Mouse (Mus musculus): ENCODE results near the gene Mettl26. TPM values are rescaled to one million over a fixed set of nuclear protein-coding genes. Genes with fewer than 3 reads are reported as not detected.

Gene Mettl26
- polyA plus RNA-seq, 1 experiment from 2014 or later = 64.1 TPM

DNA sequence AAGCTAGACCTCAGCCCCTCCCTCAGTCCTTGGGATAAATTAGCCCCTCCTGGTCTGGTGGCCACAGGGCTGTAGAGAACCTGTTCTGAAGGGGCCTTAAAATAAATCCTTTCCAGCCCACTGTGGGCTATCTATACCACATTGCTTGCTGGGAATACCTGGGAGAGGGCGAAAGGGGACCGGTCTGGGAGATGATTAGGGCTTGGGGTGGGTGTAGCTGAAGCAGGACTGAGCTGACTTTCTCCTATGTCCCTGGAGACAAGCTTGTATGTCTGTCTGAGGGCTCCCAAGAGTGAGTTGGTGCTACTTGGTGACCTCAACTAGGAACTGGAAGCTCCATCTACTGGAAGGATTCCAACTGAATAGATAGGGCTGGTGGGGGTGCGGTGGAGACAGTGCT is 2.2 kb downstream of the Mettl26 start:
- Histone ChIP-seq H3K27ac (ENCODE audit: low read depth) (no peak overlapping the region), H3K4me1 (replicated peaks; ENCODE audit: control insufficient read depth, insufficient read depth, low read length) (peaks cover 18% of the 10 kb centered on the region), H3K27me3 (replicated peaks; ENCODE audit: control insufficient read depth, insufficient read depth, low read length) (no peaks in the 10 kb centered on the region), H3K9ac (ENCODE audit: low read length) (no peak overlapping the region), H3K9me3 (ENCODE audit: control insufficient read depth, low read length) (no peaks in the 10 kb centered on the region), H3K4me3 (ENCODE audit: low read depth, low read length) (no peak overlapping the region), H3K4me2 (ENCODE audit: low read length) (no peak overlapping the region), H3K36me3 (ENCODE audit: control insufficient read depth, insufficient read depth, low read length) (peaks cover 24% of the 10 kb centered on the region)
- ATAC-seq (replicated peaks; ENCODE audit: low FRiP score, low TSS enrichment, low read depth) = no peak
- WGBS = 91% methylated on average over 3 of the region's 3 CpGs
- no peak for DNase-seq (ENCODE audit: low spot score)

DNA sequence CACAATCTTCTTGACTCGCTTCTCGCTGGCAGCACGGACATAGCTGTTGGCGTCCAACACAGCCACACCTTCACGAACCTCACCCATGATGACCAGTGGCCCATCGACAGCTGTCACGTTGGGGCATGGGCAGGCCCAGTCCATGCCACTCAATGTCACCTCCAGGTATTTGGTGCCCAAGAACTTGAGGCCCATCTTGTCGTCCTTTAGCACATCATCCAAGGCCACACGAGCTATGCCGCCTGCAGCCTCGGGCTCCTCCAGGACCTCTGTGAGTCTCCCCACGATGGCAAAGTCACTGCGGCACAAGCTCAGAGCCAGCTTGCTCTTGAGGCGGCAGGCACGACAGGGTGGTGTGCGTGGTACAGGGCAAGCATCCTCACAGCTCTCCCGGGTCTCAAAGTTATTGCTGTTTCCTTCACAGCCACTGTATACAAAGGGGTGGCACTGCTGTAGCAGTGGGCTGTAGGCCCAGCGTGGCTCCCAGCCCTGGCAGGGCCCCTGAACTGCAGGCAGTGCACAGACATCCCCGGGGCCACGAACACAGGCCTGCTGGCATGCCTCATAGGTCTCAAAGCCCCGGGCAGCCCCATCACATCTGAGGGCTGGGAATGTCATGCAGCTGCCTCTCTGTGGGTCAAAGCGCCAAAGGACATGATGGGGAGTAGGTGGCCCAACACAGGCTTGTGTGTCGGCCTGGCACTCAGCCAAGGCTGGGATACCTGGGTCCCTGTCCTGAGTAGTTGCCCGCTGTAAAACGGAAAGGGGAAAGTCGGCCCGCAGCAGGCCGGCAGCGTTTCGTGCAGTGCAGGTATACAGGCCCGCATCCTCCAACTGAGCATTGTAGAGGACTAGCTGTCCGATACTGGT is 3.1 kb downstream of the Mettl26 start:
- H3K27me3 ChIP-seq (replicated peaks; ENCODE audit: control insufficient read depth, insufficient read depth, low read length) = no peaks in the 10 kb centered on the region
- no peak overlapping the region for H3K4me3 ChIP-seq (ENCODE audit: low read depth, low read length)
- WGBS = 94% methylated on average over 32 of the region's 32 CpGs
- DNase-seq (ENCODE audit: low spot score) (no peak), ATAC-seq (replicated peaks; ENCODE audit: low FRiP score, low TSS enrichment, low read depth) (no peak)
- H3K9ac ChIP-seq (ENCODE audit: low read length) = no peak overlapping the region
- no peak overlapping the region for H3K27ac ChIP-seq (ENCODE audit: low read depth)
- H3K36me3 ChIP-seq (ENCODE audit: control insufficient read depth, insufficient read depth, low read length) = peaks cover 33% of the 10 kb centered on the region
- H3K9me3 ChIP-seq (ENCODE audit: control insufficient read depth, low read length) = no peaks in the 10 kb centered on the region
- H3K4me2 ChIP-seq (ENCODE audit: low read length) = no peak overlapping the region
- peaks cover 18% of the 10 kb centered on the region for H3K4me1 ChIP-seq (replicated peaks; ENCODE audit: control insufficient read depth, insufficient read depth, low read length)

DNA sequence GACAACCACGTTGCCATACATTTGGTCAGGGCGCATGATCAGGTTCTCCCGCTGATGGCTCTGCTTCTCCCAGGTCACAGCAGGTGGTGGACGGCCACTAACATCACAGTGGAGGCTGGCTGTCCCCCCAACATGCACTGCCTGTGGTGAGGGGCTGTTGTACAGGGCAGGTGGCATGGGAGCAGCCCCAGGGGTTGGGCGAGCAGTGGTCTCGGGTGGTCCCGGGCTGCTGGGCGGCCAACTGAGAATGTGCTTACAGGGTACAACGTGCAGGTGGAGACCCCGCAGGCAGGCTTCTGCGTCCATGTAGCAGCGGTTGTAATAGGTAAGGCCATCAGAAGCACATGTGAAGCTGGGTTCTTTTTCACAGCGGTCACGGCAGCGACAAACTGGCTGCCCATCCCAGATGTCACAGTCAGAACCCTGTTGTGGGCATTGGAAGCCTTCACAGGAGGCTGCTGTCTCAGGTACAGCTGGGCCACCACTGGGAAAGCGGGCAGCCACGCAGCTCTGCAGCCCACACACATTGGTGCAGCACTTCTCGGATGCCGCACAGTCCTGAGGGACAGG is 3.8 kb downstream of the Mettl26 start:
- Histone ChIP-seq H3K9ac (ENCODE audit: low read length) (no peak overlapping the region), H3K36me3 (ENCODE audit: control insufficient read depth, insufficient read depth, low read length) (peaks cover 40% of the 10 kb centered on the region), H3K27ac (ENCODE audit: low read depth) (no peak overlapping the region), H3K27me3 (replicated peaks; ENCODE audit: control insufficient read depth, insufficient read depth, low read length) (no peaks in the 10 kb centered on the region), H3K4me3 (ENCODE audit: low read depth, low read length) (no peak overlapping the region), H3K9me3 (ENCODE audit: control insufficient read depth, low read length) (no peaks in the 10 kb centered on the region), H3K4me1 (replicated peaks; ENCODE audit: control insufficient read depth, insufficient read depth, low read length) (peaks cover 18% of the 10 kb centered on the region), H3K4me2 (ENCODE audit: low read length) (no peak overlapping the region)
- 94% methylated on average over 19 of the region's 19 CpGs for WGBS
- no peak for ATAC-seq (replicated peaks; ENCODE audit: low FRiP score, low TSS enrichment, low read depth)
- no peak for DNase-seq (ENCODE audit: low spot score)

DNA sequence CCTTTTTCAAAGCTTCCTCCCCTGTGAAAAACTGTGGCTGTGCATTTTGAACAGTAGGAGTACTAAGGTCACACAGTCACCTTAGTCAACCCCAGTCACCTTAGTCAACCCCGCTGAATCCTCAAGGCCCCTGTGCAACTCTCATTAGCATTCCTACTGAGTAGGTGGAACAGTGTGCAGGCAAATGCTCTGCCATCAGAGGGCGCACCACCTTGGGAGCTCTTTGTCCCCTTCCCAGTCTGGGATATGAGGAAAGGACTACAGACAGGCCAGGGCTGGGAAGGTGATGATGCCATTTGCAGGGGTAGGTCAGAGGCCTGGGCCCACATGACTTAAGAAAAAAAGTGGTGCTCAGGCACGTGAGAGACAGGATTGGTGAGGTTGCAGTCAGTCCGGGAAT is 4.4 kb downstream of the Mettl26 start:
- WGBS = 56% methylated on average over 4 of the region's 4 CpGs
- no peak overlapping the region for H3K4me2 ChIP-seq (ENCODE audit: low read length)
- peaks cover 46% of the 10 kb centered on the region for H3K36me3 ChIP-seq (ENCODE audit: control insufficient read depth, insufficient read depth, low read length)
- H3K27me3 ChIP-seq (replicated peaks; ENCODE audit: control insufficient read depth, insufficient read depth, low read length) = no peaks in the 10 kb centered on the region
- ATAC-seq (replicated peaks; ENCODE audit: low FRiP score, low TSS enrichment, low read depth) (no peak), DNase-seq (ENCODE audit: low spot score) (no peak)
- H3K4me1 ChIP-seq (replicated peaks; ENCODE audit: control insufficient read depth, insufficient read depth, low read length) = peaks cover 14% of the 10 kb centered on the region
- H3K27ac ChIP-seq (ENCODE audit: low read depth) = no peak overlapping the region
- no peak overlapping the region for H3K9ac ChIP-seq (ENCODE audit: low read length)
- H3K4me3 ChIP-seq (ENCODE audit: low read depth, low read length) = no peak overlapping the region
- H3K9me3 ChIP-seq (ENCODE audit: control insufficient read depth, low read length) = no peaks in the 10 kb centered on the region

DNA sequence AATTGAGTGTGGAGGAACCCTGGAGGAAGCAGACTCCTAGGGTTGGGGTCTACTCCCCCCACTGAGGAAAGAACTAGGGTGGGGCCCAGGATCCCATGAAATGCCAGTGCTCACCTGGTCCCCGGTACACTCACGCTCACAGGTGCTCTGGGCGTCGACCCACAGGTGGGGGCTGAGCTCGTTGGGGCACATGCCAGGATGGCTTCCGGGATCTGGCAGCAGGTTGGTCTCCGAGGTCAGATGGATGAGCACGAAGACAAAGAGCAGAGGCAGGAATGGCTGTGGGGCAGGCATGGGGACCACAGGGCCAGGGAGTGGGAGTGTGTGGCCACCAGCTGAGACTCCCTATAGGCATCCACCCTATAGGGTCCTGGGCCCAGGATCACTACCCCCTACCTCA is 4.9 kb downstream of the Mettl26 start:
- H3K4me2 ChIP-seq (ENCODE audit: low read length) = no peak overlapping the region
- no peak for DNase-seq (ENCODE audit: low spot score)
- WGBS = 79% methylated on average over 8 of the region's 8 CpGs
- H3K9ac ChIP-seq (ENCODE audit: low read length) = no peak overlapping the region
- no peak for ATAC-seq (replicated peaks; ENCODE audit: low FRiP score, low TSS enrichment, low read depth)
- H3K27me3 ChIP-seq (replicated peaks; ENCODE audit: control insufficient read depth, insufficient read depth, low read length) = no peaks in the 10 kb centered on the region
- peaks cover 51% of the 10 kb centered on the region for H3K36me3 ChIP-seq (ENCODE audit: control insufficient read depth, insufficient read depth, low read length)
- H3K4me1 ChIP-seq (replicated peaks; ENCODE audit: control insufficient read depth, insufficient read depth, low read length) = peaks cover 14% of the 10 kb centered on the region
- H3K4me3 ChIP-seq (ENCODE audit: low read depth, low read length) = no peak overlapping the region
- H3K27ac ChIP-seq (ENCODE audit: low read depth) = no peak overlapping the region
- no peaks in the 10 kb centered on the region for H3K9me3 ChIP-seq (ENCODE audit: control insufficient read depth, low read length)

DNA sequence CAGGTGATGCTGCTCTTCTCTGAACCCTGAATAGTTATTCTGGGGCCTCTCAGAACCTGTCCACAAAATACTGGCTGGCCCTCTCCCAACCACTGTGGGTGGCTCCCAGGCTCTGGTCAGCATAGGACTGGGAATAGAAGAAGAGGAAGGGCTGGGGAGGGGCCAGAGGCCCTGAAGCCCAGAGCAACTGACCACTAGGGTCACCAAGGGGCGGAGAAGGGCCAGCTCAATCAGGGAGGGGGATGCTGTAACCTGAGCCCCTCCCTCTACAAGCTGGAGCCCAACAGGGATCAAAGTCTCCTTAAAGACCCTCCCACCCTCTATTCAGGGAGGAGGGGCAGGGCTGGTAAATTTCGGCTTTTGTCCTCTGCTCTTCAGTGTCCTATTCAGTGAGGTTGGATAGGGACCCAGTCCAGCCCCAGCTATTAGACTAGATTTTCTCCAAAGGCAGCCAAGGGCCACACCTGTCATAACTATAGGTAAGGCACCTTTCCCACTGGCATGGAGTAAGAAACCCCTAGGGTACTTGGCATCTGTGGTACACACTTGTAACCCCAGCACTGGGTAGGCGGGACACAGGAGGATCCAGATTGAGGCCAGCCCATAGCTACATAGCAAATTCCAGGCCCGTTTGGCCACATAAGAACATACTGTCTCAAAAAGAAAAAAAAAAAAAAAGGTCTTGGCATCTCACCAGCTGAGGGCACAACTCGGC is 5.5 kb downstream of the Mettl26 start, which contains the start of gene Wfikkn1:
Gene Wfikkn1, minus strand, starts transcription at position 663 of the 715 bp plus-strand sequence.
- H3K9ac ChIP-seq (ENCODE audit: low read length) = no peak within 1 kb of the TSS
- no peaks in the 10 kb centered on the region for H3K9me3 ChIP-seq (ENCODE audit: control insufficient read depth, low read length)
- no peak within 1 kb of the TSS for H3K4me3 ChIP-seq (ENCODE audit: low read depth, low read length)
- H3K4me2 ChIP-seq (ENCODE audit: low read length) = no peak within 1 kb of the TSS
- H3K4me1 ChIP-seq (replicated peaks; ENCODE audit: control insufficient read depth, insufficient read depth, low read length) = peaks cover 14% of the 10 kb centered on the region
- no peak within 1 kb of the TSS for H3K27ac ChIP-seq (ENCODE audit: low read depth)
- 39% methylated on average over 5 of the region's 5 CpGs for WGBS
- no peak for DNase-seq (ENCODE audit: low spot score)
- H3K27me3 ChIP-seq (replicated peaks; ENCODE audit: control insufficient read depth, insufficient read depth, low read length) = no peaks in the 10 kb centered on the region
- peaks cover 56% of the 10 kb centered on the region for H3K36me3 ChIP-seq (ENCODE audit: control insufficient read depth, insufficient read depth, low read length)
- no peak for ATAC-seq (replicated peaks; ENCODE audit: low FRiP score, low TSS enrichment, low read depth)

DNA sequence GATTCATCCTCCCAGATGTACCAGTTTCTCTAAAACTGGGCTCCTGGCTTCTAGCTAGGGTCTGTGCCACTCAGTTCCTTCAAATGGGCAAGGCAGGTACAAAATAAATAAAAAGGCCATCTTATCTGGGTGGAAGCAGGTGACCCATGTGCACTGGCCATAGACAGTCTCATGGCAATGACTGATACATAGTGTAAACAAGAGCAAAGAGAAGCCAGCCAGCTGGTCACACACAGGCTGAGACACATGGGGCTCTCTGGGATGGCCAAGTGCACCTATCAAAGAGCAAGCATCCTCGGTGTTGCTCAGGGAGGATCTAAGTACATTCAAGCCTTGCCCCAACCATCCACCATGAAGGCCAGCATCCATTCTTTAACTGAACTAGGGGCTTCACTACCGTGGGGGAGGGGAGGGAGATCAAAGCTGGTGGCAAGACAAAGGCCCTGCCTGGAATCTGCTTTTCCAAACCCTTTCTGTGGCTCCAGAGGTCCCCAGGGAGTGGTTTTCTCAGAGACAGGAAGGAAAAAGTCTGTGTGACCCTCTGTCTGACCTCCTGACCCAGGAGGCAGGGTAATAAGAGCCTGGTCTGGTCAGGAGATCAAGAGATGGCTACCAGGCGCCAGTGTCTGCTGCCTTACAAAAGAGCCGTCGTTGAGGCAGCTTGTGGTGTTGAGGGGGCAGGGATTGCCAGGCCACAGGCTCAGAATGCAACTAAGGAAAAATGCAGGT is 6.2 kb downstream of the Mettl26 start:
- DNase-seq (ENCODE audit: low spot score) (no peak), ATAC-seq (replicated peaks; ENCODE audit: low FRiP score, low TSS enrichment, low read depth) (no peak)
- no peak overlapping the region for H3K4me2 ChIP-seq (ENCODE audit: low read length)
- WGBS = 15% methylated on average over 5 of the region's 5 CpGs
- no peak overlapping the region for H3K4me3 ChIP-seq (ENCODE audit: low read depth, low read length)
- H3K9ac ChIP-seq (ENCODE audit: low read length) = no peak overlapping the region
- no peak overlapping the region for H3K27ac ChIP-seq (ENCODE audit: low read depth)
- peaks cover 10% of the 10 kb centered on the region for H3K4me1 ChIP-seq (replicated peaks; ENCODE audit: control insufficient read depth, insufficient read depth, low read length)
- no peaks in the 10 kb centered on the region for H3K27me3 ChIP-seq (replicated peaks; ENCODE audit: control insufficient read depth, insufficient read depth, low read length)
- no peaks in the 10 kb centered on the region for H3K9me3 ChIP-seq (ENCODE audit: control insufficient read depth, low read length)
- peaks cover 56% of the 10 kb centered on the region for H3K36me3 ChIP-seq (ENCODE audit: control insufficient read depth, insufficient read depth, low read length)

DNA sequence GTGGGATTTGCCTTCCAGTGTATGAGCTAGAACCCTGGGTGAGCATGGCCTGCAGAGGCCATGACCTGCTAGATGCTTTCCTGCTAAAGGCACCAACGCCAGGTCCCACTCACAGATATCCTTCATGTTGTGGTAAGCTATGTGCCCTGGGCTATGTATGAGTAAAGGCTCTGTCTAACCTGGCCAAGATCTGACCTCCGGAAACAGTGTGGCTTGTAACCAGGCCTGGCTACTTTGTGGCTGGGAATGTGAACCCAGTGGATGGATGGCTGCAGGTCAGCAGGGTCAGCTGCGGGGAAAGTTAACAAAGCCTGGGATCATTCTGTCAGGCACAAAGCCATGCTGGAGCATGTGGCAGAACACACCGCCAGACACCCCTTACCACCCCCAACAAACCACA is 6.8 kb downstream of the Mettl26 start:
- Histone ChIP-seq H3K4me2 (ENCODE audit: low read length) (no peak overlapping the region), H3K4me1 (replicated peaks; ENCODE audit: control insufficient read depth, insufficient read depth, low read length) (peaks cover 4% of the 10 kb centered on the region), H3K36me3 (ENCODE audit: control insufficient read depth, insufficient read depth, low read length) (peaks cover 56% of the 10 kb centered on the region), H3K27ac (ENCODE audit: low read depth) (no peak overlapping the region), H3K4me3 (ENCODE audit: low read depth, low read length) (no peak overlapping the region), H3K27me3 (replicated peaks; ENCODE audit: control insufficient read depth, insufficient read depth, low read length) (no peaks in the 10 kb centered on the region), H3K9me3 (ENCODE audit: control insufficient read depth, low read length) (no peaks in the 10 kb centered on the region), H3K9ac (ENCODE audit: low read length) (no peak overlapping the region)
- 29% methylated on average over 4 of the region's 4 CpGs for WGBS
- no peak for ATAC-seq (replicated peaks; ENCODE audit: low FRiP score, low TSS enrichment, low read depth)
- no peak for DNase-seq (ENCODE audit: low spot score)
